Mouse (Mus musculus) liver (tissue): ENCODE measurements around the gene Sh2d6.

Experiments
- DNase-seq: peaks from one replicate; pipeline ENCODE4 v3.0.0-alpha.2; 2020; ENCODE audit warnings: mixed read lengths

Gene Sh2d6

GRCm38 (mm10) chr6:72521607-72522006 is at the start of gene Sh2d6:
TSS of gene Sh2d6 (minus strand) at chr6:72521707.
- DNase-seq = no peak

- DNase-seq = no peak
Measured at GRCm38 (mm10) chr6:72570644-72571397, 49.3 kb upstream of the Sh2d6 start.

- no peak for DNase-seq
Measured at GRCm38 (mm10) chr6:72568736-72569135, 47.2 kb upstream of the Sh2d6 start.

GRCm38 (mm10) chr6:72567508-72567907 is 46.0 kb upstream of the Sh2d6 start:
- no peak for DNase-seq

DNA sequence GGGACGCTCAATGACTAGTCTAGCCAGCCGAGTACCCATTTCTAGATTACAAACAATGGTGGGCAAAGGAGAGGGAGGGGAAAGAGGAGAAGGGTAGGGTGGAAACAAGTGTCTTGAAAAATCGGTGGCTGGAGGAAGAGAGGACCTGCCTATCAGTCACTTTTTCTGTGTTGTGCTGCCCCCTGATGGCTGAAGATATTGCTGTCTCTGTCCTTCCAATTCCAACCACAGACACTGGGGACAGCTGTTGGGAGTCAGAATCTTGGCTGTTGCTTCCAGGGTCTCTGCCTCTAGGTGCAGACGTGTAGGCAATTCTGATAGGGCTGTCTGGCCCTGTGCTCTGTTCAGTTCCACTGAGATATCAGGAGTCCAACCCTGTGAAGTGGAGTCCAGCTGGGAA is 44.5 kb upstream of the Sh2d6 start:
- DNase-seq = peak; percentile 80

- DNase-seq = no peak
Measured at GRCm38 (mm10) chr6:72565506-72565905, 44.0 kb upstream of the Sh2d6 start.

GRCm38 (mm10) chr6:72562894-72563293 is 41.4 kb upstream of the Sh2d6 start:
- DNase-seq = no peak

DNA sequence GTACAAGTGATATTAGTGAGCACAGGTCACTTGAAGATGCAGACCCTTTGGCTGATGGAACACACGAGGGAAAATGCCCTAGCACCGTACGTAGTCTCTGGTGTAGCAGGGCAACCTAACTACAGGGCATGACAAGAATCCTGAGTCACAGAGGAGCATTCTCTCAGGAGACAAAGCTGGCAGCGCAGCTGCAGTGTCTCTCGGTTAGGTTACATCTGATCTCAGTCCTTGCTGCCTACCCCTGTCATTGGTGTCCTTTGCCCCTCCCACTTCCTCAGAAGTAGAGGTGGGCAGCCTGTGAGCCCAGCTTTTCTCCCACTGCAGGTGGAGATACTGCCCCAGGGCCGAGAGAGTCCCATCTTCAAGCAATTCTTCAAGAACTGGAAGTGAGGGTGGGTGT is 41.0 kb upstream of the Sh2d6 start:
- DNase-seq = no peak

DNA sequence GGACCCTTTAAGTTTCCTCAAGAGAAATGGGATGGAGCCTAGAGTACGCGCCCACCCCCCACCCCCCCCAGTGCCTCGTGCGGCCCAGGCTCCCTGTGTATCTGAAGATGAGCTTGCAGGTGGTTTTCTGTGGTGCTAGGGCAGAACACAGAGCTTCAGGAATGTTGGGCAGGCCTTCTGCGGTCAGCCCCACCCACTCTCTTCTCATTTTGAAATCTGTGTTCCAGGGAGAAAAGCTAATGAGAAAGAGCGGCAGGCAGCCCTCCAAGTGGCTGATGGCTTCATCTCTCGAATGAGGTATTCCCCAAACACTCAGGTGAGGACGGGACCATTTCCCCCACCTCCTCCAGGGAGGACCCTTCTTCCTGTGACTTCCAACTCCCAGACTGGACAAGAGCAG is 39.3 kb upstream of the Sh2d6 start:
- DNase-seq = no peak

DNA sequence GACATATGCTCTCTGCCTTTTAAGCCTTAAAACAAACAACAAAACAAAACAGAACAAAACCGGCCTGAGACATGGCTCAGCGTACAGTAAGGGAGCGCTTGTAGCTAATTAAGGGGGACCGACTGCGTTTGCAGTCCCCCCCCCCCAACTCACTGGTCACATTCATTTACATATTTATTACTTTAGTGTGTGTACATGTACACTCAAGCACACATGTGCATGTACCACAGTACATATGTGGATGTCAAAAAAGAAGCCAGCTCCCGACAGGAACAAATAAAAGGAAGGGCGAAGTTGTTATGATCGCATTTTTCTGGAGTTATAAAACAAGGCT is 31.5 kb upstream of the Sh2d6 start:
- no peak for DNase-seq

DNA sequence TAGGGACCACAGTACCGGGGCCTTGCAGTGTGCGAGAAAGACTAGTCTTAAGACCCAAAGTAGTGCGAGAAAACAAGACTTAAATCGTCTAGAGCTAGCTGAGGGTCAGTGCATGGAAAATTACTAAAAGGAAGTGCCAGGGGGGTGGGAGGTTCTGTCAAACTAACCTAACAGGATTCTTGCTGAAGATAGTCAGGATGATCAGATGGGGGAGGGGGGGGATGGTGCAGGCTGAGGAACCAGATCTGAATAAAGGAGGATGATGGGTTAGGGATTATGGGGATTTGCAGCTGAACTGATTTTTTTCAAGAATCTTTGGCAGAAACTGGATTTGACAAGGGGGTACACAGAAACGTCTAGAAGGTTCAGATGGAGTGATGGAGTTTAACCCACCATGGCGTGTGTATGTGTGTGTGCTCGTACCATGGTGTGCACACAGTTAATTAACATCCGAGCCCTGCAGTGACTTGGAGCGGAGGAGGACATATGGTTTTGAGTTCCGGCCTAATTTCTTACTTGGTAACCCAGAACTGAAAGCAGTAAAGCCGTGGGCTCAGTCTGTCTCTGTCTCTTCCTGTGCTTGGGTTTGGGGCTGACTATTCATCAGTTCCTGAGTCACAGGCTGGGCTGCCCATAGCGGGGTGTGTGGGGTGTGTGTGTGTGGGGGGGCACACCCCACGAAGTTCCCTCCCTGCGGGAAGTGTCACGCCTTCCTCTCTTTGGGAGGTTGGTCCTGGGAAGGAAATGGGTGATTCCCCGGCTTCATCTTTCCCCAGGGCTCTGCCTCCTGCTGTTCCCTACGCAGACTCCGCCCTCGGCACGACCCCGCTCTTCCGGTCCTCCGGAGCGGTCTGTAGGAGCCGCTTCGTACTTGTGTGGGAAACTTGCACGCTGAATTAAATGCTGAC is 30.9 kb upstream of the Sh2d6 start:
- DNase-seq = peak; percentile 68

GRCm38 (mm10) chr6:72550503-72551100 is 29.1 kb upstream of the Sh2d6 start:
- no peak for DNase-seq

- DNase-seq = no peak
Measured at GRCm38 (mm10) chr6:72550025-72550424, 28.5 kb upstream of the Sh2d6 start.

DNA sequence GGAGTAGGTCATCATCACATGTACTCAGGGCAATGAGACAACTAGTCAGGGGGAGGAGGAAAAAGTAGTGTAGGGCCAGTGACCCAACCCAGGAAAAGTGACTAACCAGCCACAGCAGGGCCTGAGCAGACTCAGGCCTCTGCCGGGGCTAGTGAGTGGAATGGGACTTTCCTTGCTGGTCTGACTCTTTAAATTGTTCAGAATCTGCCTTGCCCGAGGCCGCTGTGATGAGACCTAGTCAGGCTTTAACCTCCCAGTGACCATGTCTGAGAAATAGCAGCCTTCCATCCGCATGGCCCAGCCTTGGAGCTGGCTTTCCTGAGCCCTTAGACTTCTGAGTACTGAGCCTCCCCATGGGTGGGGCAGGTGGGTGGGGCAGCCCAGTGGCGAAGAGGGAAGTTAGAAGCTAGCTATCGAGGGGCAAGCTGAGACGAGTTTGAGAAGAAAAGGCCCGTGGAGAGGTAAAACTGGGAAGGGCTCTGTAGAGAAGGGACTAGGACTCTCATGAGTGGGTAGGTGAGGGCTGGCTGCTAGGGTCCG is 27.6 kb upstream of the Sh2d6 start:
- peak; percentile 77 for DNase-seq

DNA sequence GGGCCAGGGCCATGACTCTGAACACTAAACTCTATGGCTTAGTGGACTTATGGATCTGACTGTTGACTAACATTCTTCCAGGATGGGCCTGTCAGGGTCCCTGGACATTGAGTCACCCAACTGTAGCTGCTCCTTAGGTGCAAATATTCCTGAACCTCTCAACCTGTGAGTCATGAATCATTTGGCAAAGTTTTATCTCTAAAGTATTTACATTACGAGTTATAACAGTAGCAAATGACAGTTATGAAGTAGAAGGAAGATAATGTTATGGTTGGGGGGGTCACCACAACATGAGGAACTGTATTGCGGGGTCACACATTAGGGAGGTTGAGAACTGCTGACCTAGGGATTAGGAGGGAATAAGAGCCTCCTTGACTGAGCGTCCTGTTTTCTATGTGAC is 26.4 kb upstream of the Sh2d6 start:
- DNase-seq = no peak

GRCm38 (mm10) chr6:72547121-72547520 is 25.6 kb upstream of the Sh2d6 start:
- DNase-seq = no peak

DNA sequence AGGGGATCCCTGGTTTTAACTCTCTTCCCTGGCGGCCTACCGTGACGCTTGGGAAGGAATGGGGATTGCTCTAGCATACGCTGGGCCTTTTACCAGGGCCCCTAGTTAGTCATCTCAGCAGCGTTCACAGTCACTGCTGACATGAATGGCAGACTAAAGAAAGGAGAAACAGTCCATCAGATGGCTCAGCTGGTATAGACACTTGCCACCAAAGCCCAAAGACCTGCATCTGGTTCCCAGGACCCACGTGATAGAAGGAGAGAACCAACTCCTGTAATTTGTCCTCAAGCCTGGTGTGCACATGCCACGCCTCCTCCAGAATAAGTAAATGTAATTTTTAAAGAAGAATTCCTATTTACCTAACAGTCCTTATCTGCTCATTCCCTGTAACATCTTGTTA is 23.9 kb upstream of the Sh2d6 start:
- DNase-seq = no peak

DNA sequence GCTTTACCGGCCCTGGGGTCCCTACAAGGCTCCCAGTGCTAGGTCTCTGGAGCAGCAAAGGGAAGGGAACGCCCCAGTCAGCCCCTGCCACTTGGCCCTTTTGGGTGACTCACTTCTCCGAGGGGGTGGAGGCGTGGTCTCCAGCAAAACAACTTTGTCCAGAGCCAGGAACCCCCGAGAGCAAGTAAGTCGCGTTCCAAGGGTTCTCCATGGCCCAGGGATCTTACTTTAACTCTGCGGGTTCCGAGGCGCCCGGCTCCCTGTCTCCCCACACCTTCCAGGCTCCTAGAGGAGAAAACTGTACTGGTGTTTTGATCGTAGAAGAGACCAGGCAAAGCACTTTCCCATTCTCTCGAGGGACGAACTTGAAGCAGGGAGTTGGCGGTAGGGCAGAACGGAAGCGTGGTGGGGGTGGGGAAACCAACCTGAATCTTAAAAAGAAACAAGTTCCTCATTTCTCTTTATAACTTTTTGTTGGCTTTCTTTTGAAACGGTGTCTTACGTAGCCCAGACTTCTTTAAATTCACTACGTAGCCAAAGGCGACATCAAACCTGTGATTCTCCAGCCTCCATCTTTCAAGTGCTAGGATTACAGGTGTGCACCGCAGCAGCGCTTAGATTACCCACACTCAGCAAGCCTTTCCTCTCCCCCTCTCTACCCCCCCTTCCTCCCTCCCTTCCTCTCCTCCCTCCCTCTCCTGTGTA is 22.9 kb upstream of the Sh2d6 start, which contains the start of gene Capg:
TSS of gene Capg (plus strand) at position 109 of the 705 bp plus-strand sequence.
- DNase-seq = peak; percentile 60

DNA sequence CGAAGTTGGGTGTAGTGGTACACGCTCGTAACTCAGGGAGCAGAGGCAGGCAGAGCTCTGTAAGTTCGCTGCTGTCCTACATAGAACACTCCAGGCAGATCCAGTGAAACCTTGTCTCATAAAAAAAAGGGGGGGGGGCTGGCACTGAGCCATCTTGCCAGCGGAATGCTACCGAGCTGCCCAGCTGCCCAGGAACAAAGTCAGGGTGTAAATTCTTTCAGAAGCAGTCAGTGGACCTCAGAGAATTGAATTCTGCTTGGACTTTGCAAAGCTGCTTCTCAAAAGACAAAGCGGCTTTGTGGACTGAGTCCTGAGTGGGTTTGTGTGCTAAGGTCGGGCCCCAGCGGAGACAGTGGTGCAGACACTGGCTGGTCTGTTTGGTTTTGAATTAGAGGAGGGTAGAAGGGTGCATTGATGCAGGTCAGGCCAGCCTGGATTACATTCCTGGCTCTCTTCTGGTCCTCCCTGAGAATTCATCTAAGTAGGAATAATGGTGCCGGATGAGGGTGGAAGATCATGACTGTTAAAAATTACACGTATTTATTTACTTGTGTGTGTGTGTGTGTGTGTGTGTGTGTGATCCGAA is 21.9 kb upstream of the Sh2d6 start:
- DNase-seq = no peak

DNA sequence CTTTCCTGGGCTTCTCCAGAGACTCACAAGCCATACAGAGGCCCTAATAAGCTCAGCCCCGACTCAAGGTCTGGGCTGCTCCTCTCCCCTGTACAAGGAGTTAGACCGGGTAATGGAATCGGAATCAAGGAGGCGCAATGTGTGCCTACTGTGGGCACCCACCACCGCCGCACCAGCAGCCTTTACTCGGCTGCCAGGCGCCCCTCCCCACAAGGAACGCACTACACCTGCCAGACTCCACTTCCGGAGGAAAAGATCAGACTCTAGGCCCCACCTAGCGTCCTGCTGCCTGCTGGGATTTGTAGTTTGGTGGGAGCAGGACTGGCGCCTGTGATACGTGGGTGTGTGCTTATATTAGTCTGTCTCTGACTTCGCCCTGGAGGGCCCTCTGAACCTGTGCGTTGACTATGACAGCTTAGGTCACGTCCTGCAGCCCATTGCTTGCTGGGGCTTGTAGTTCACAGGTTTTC is 17.1 kb upstream of the Sh2d6 start:
- peak; percentile 86 for DNase-seq

GRCm38 (mm10) chr6:72537998-72538500 is 16.5 kb upstream of the Sh2d6 start:
- DNase-seq = no peak

DNA sequence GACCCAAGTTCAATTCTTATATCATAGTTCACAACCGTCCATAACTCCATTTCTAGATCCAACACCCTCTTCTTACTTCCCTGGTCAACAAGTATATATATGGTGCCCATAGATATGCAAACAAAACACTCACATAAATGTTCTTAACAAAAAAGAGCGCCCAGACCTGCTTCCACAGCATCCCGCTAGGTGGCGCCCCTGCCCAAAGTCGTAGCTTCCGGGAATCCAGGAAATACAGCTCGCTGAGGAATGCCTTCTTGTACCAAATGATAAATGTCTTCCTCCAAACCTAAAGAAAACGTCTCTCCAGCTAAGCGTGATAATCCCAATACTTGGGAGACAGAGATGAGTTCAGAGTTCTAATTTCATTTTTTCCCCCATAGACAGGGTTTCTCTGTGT is 13.7 kb upstream of the Sh2d6 start:
- peak; percentile 85 for DNase-seq
